Mouse (Mus musculus): ENCODE measurements around the gene Bicral. TPM values are rescaled to one million over a fixed set of nuclear protein-coding genes. Genes with fewer than 3 reads are reported as not detected.

Bicral gene
- total and polyA plus RNA-seq, 3 experiments, result 3.0 to 7.4 (median 5.9) TPM

GRCm38 (mm10) chr17:46817734-46818158, 40.5 kb downstream of the Bicral start:
- no peak for DNase-seq (ENCODE audit: extremely low read depth)
- in situ Hi-C loops (cut with MboI; ENCODE audit: low pct_ligation_motif_present, low pct_unique_long_range_greater_than_20kb, low sequenced_read_pairs) (no loop called here), dilution Hi-C loops (cut with MboI; ENCODE audit: extremely low pct_ligation_motif_present, extremely low pct_unique_long_range_greater_than_20kb, low sequenced_read_pairs) (no loop called here)
- Histone ChIP-seq H3K79me2 (replicated peaks; ENCODE audit: control insufficient read depth, extremely low read depth, insufficient read depth, poor library complexity, severe bottlenecking) (0 out of 2 replicates have a peak, but pooled peaks cover 4% of the 10 kb centered on the region), H3K9ac (ENCODE audit: insufficient read depth, low read depth) (no peak overlapping the region), H3K36me3 (replicated peaks in 1 of 2; ENCODE audit: control insufficient read depth in 1 of 2, insufficient read depth in 1 of 2, low read length in 1 of 2) (peaks cover 44 to 82% of the 10 kb centered on the region in 2 experiments), H3K4me3 (replicated peaks in 1 of 3; ENCODE audit: low read depth in 2 of 3, low read length in 2 of 3, poor library complexity in 1 of 3) (no peak overlapping the region), H3K4me2 (ENCODE audit: insufficient read depth, low read depth, poor library complexity, severe bottlenecking) (no peak overlapping the region), H3K4me1 (ENCODE audit: control insufficient read depth in 1 of 2, insufficient read depth in 2 of 2) (peaks cover 0 to 2% of the 10 kb centered on the region in 2 experiments; a peak in 2 of 4 replicates), H3K9me3 (replicated peaks; ENCODE audit: low read length) (peaks cover 3% of the 10 kb centered on the region), H3K27me3 (replicated peaks) (no peaks in the 10 kb centered on the region), H3K27ac (ENCODE audit: insufficient read depth, low read depth) (no peak overlapping the region)
- TF ChIP-seq ZNF384 (IDR thresholded peaks at IDR 0.05; ENCODE audit: low read depth, low read length), result no peak
- TF ChIP-seq HCFC1 (IDR thresholded peaks at IDR 0.05; ENCODE audit: low read depth, low read length), result no peak

- H3K9ac ChIP-seq (ENCODE audit: insufficient read depth, low read depth), result no peak overlapping the region
- H3K27ac ChIP-seq (ENCODE audit: insufficient read depth, low read depth), result no peak overlapping the region
- TF ChIP-seq SIN3A (IDR thresholded peaks at IDR 0.05; ENCODE audit: low read length) (no peak), EP300 (IDR thresholded peaks at IDR 0.05; ENCODE audit: low read length) (no peak), NRF1 (IDR thresholded peaks at IDR 0.05; ENCODE audit: low read depth, low read length) (no peak), RCOR1 (conservative IDR thresholded peaks at IDR 0.05; ENCODE audit: low read depth, low read length) (no peak), POLR2AphosphoS2 (IDR thresholded peaks at IDR 0.05; ENCODE audit: low read depth, low read length) (no peak), GABPA (IDR thresholded peaks at IDR 0.05; ENCODE audit: insufficient replicate concordance, low read depth, low read length) (no peak), ZNF384 (IDR thresholded peaks at IDR 0.05; ENCODE audit: low read depth, low read length) (no peak), BHLHE40 (IDR thresholded peaks at IDR 0.05; ENCODE audit: low read depth, low read length) (no peak), ZC3H11A (IDR thresholded peaks at IDR 0.05; ENCODE audit: low read depth, low read length) (no peak), PAX5 (IDR thresholded peaks at IDR 0.05; ENCODE audit: low read length) (no peak), ELF1 (IDR thresholded peaks at IDR 0.05; ENCODE audit: low read depth, low read length) (no peak), HCFC1 (IDR thresholded peaks at IDR 0.05; ENCODE audit: low read depth, low read length) (no peak), IRF4 (IDR thresholded peaks at IDR 0.05; ENCODE audit: low read depth, low read length) (no peak), TCF12 (IDR thresholded peaks at IDR 0.05; ENCODE audit: low read depth, low read length) (no peak), MEF2A (IDR thresholded peaks at IDR 0.05; ENCODE audit: borderline replicate concordance, low read depth, low read length) (no peak), ZKSCAN1 (IDR thresholded peaks at IDR 0.05; ENCODE audit: borderline replicate concordance, low read depth, low read length) (no peak)
- no peaks in the 10 kb centered on the region for H3K27me3 ChIP-seq (replicated peaks)
- no peak for DNase-seq (ENCODE audit: extremely low read depth)
- in situ Hi-C loops (cut with MboI; ENCODE audit: low pct_ligation_motif_present, low pct_unique_long_range_greater_than_20kb, low sequenced_read_pairs), result no loop called here
- H3K4me2 ChIP-seq (ENCODE audit: insufficient read depth, low read depth, poor library complexity, severe bottlenecking), result no peak overlapping the region
- H3K4me1 ChIP-seq (ENCODE audit: control insufficient read depth in 1 of 2, insufficient read depth in 2 of 2), result peaks cover 0 to 2% of the 10 kb centered on the region in 2 experiments; a peak in 2 of 4 replicates
- H3K36me3 ChIP-seq (replicated peaks in 1 of 2; ENCODE audit: control insufficient read depth in 1 of 2, insufficient read depth in 1 of 2, low read length in 1 of 2), result peaks cover 53 to 86% of the 10 kb centered on the region in 2 experiments
- H3K9me3 ChIP-seq (replicated peaks; ENCODE audit: low read length), result peaks cover 2% of the 10 kb centered on the region
- dilution Hi-C loops (cut with MboI; ENCODE audit: extremely low pct_ligation_motif_present, extremely low pct_unique_long_range_greater_than_20kb, low sequenced_read_pairs), result no loop called here
- 0 out of 2 replicates have a peak, but pooled peaks cover 4% of the 10 kb centered on the region for H3K79me2 ChIP-seq (replicated peaks; ENCODE audit: control insufficient read depth, extremely low read depth, insufficient read depth, poor library complexity, severe bottlenecking)
- no peak overlapping the region for H3K4me3 ChIP-seq (replicated peaks in 1 of 3; ENCODE audit: low read depth in 2 of 3, low read length in 2 of 3, poor library complexity in 1 of 3)
Measured at GRCm38 (mm10) chr17:46816306-46816705, 42.0 kb downstream of the Bicral start.
